Mouse (Mus musculus): ENCODE data around the gene Glp2r. TPM values are rescaled to one million over a fixed set of nuclear protein-coding genes. Genes with fewer than 3 reads are reported as not detected.

The Glp2r gene
- polyA plus RNA-seq, 1 experiment from 2014 or later = not detected

GRCm38 (mm10) chr11:67797931-67798330, 27.0 kb upstream of the Glp2r start, which contains the start of gene Dhrs7c:
Gene Dhrs7c (plus strand): TSS chr11:67798187.
- no peaks in the 10 kb centered on the region for H3K4me1 ChIP-seq (ENCODE audit: control insufficient read depth, insufficient read depth, low read length)
- H3K4me3 ChIP-seq (ENCODE audit: low read length) = no peak within 1 kb of the TSS
- H3K4me2 ChIP-seq (replicated peaks; ENCODE audit: low read depth, low read length) = no peak within 1 kb of the TSS
- no peak within 1 kb of the TSS for H3K9ac ChIP-seq (ENCODE audit: low read depth, low read length)
- 78% methylated on average over 7 of the region's 7 CpGs for WGBS
- H3K27ac ChIP-seq (ENCODE audit: low read depth, low read length) = no peak within 1 kb of the TSS
- H3K27me3 ChIP-seq (ENCODE audit: control insufficient read depth, insufficient read depth, low read length) = no peaks in the 10 kb centered on the region
- no peak for ATAC-seq (ENCODE audit: low FRiP score, low TSS enrichment)
- H3K36me3 ChIP-seq (ENCODE audit: control insufficient read depth, insufficient read depth, low read length) = no peaks in the 10 kb centered on the region
- H3K9me3 ChIP-seq (ENCODE audit: control insufficient read depth, low read length) = no peaks in the 10 kb centered on the region

GRCm38 (mm10) chr11:67790182-67790581, 19.2 kb upstream of the Glp2r start:
- Histone ChIP-seq H3K36me3 (ENCODE audit: control insufficient read depth, insufficient read depth, low read length) (no peaks in the 10 kb centered on the region), H3K4me1 (ENCODE audit: control insufficient read depth, insufficient read depth, low read length) (0 out of 2 replicates have a peak, but pooled peaks cover 3% of the 10 kb centered on the region), H3K4me2 (replicated peaks; ENCODE audit: low read depth, low read length) (no peak overlapping the region), H3K4me3 (ENCODE audit: low read length) (no peak overlapping the region), H3K9ac (ENCODE audit: low read depth, low read length) (no peak overlapping the region), H3K9me3 (ENCODE audit: control insufficient read depth, low read length) (no peaks in the 10 kb centered on the region), H3K27ac (ENCODE audit: low read depth, low read length) (no peak overlapping the region), H3K27me3 (ENCODE audit: control insufficient read depth, insufficient read depth, low read length) (no peaks in the 10 kb centered on the region)
- no peak for ATAC-seq (ENCODE audit: low FRiP score, low TSS enrichment)
- 65% methylated on average over 11 of the region's 11 CpGs for WGBS

GRCm38 (mm10) chr11:67774379-67774778, 3.4 kb upstream of the Glp2r start, which contains the start of gene Gsg1l2:
Gene Gsg1l2 (plus strand): TSS chr11:67774608.
- Histone ChIP-seq H3K27ac (ENCODE audit: low read depth, low read length) (no peak within 1 kb of the TSS), H3K36me3 (ENCODE audit: control insufficient read depth, insufficient read depth, low read length) (no peaks in the 10 kb centered on the region), H3K9ac (ENCODE audit: low read depth, low read length) (no peak within 1 kb of the TSS), H3K9me3 (ENCODE audit: control insufficient read depth, low read length) (no peaks in the 10 kb centered on the region), H3K4me3 (ENCODE audit: low read length) (no peak within 1 kb of the TSS), H3K4me1 (ENCODE audit: control insufficient read depth, insufficient read depth, low read length) (no peaks in the 10 kb centered on the region), H3K4me2 (replicated peaks; ENCODE audit: low read depth, low read length) (no peak within 1 kb of the TSS), H3K27me3 (ENCODE audit: control insufficient read depth, insufficient read depth, low read length) (no peaks in the 10 kb centered on the region)
- ATAC-seq (ENCODE audit: low FRiP score, low TSS enrichment) = no peak
- 85% methylated on average over 12 of the region's 12 CpGs for WGBS

- Histone ChIP-seq H3K9ac (ENCODE audit: low read depth, low read length) (no peak overlapping the region), H3K36me3 (ENCODE audit: control insufficient read depth, insufficient read depth, low read length) (no peaks in the 10 kb centered on the region), H3K4me2 (replicated peaks; ENCODE audit: low read depth, low read length) (no peak overlapping the region), H3K4me1 (ENCODE audit: control insufficient read depth, insufficient read depth, low read length) (no peaks in the 10 kb centered on the region), H3K27ac (ENCODE audit: low read depth, low read length) (no peak overlapping the region), H3K4me3 (ENCODE audit: low read length) (no peak overlapping the region), H3K9me3 (ENCODE audit: control insufficient read depth, low read length) (no peaks in the 10 kb centered on the region), H3K27me3 (ENCODE audit: control insufficient read depth, insufficient read depth, low read length) (no peaks in the 10 kb centered on the region)
- WGBS = 25% methylated on average over 8 of the region's 8 CpGs
- ATAC-seq (ENCODE audit: low FRiP score, low TSS enrichment) = no peak
These were observed 1.6 kb upstream of the Glp2r start for GRCm38 (mm10) chr11:67772577-67772976.

GRCm38 (mm10) chr11:67771691-67772090, 738 bp upstream of the Glp2r start:
- Histone ChIP-seq H3K4me2 (replicated peaks; ENCODE audit: low read depth, low read length) (no peak overlapping the region), H3K4me3 (ENCODE audit: low read length) (no peak overlapping the region), H3K4me1 (ENCODE audit: control insufficient read depth, insufficient read depth, low read length) (no peaks in the 10 kb centered on the region), H3K9me3 (ENCODE audit: control insufficient read depth, low read length) (no peaks in the 10 kb centered on the region), H3K27ac (ENCODE audit: low read depth, low read length) (no peak overlapping the region), H3K36me3 (ENCODE audit: control insufficient read depth, insufficient read depth, low read length) (no peaks in the 10 kb centered on the region), H3K9ac (ENCODE audit: low read depth, low read length) (no peak overlapping the region), H3K27me3 (ENCODE audit: control insufficient read depth, insufficient read depth, low read length) (no peaks in the 10 kb centered on the region)
- no peak for ATAC-seq (ENCODE audit: low FRiP score, low TSS enrichment)
- WGBS = 78% methylated on average over 2 of the region's 2 CpGs

- Histone ChIP-seq H3K4me1 (ENCODE audit: control insufficient read depth, insufficient read depth, low read length) (no peaks in the 10 kb centered on the region), H3K27me3 (ENCODE audit: control insufficient read depth, insufficient read depth, low read length) (no peaks in the 10 kb centered on the region), H3K4me3 (ENCODE audit: low read length) (no peak overlapping the region), H3K9ac (ENCODE audit: low read depth, low read length) (no peak overlapping the region), H3K4me2 (replicated peaks; ENCODE audit: low read depth, low read length) (no peak overlapping the region), H3K36me3 (ENCODE audit: control insufficient read depth, insufficient read depth, low read length) (no peaks in the 10 kb centered on the region), H3K9me3 (ENCODE audit: control insufficient read depth, low read length) (no peaks in the 10 kb centered on the region), H3K27ac (ENCODE audit: low read depth, low read length) (no peak overlapping the region)
- no peak for ATAC-seq (ENCODE audit: low FRiP score, low TSS enrichment)
- 75% methylated on average over 15 of the region's 15 CpGs for WGBS
These were observed 13.4 kb downstream of the Glp2r start for GRCm38 (mm10) chr11:67757373-67758167.

GRCm38 (mm10) chr11:67756287-67756686, 14.7 kb downstream of the Glp2r start:
- ATAC-seq (ENCODE audit: low FRiP score, low TSS enrichment) = no peak

GRCm38 (mm10) chr11:67741569-67741968, 29.4 kb downstream of the Glp2r start:
- H3K36me3 ChIP-seq (ENCODE audit: control insufficient read depth, insufficient read depth, low read length) = no peaks in the 10 kb centered on the region
- no peak overlapping the region for H3K9ac ChIP-seq (ENCODE audit: low read depth, low read length)
- no peaks in the 10 kb centered on the region for H3K4me1 ChIP-seq (ENCODE audit: control insufficient read depth, insufficient read depth, low read length)
- H3K27ac ChIP-seq (ENCODE audit: low read depth, low read length) = no peak overlapping the region
- H3K4me3 ChIP-seq (ENCODE audit: low read length) = no peak overlapping the region
- ATAC-seq (ENCODE audit: low FRiP score, low TSS enrichment) = no peak
- H3K27me3 ChIP-seq (ENCODE audit: control insufficient read depth, insufficient read depth, low read length) = no peaks in the 10 kb centered on the region
- H3K4me2 ChIP-seq (replicated peaks; ENCODE audit: low read depth, low read length) = no peak overlapping the region
- H3K9me3 ChIP-seq (ENCODE audit: control insufficient read depth, low read length) = no peaks in the 10 kb centered on the region

More at GRCm38 (mm10) chr11:67756287-67756686, 14.7 kb downstream of the Glp2r start:
- no peak overlapping the region for H3K27ac ChIP-seq (ENCODE audit: low read depth, low read length)
- no peaks in the 10 kb centered on the region for H3K27me3 ChIP-seq (ENCODE audit: control insufficient read depth, insufficient read depth, low read length)
- no peaks in the 10 kb centered on the region for H3K4me1 ChIP-seq (ENCODE audit: control insufficient read depth, insufficient read depth, low read length)
- H3K36me3 ChIP-seq (ENCODE audit: control insufficient read depth, insufficient read depth, low read length) = no peaks in the 10 kb centered on the region
- H3K4me3 ChIP-seq (ENCODE audit: low read length) = no peak overlapping the region
- H3K4me2 ChIP-seq (replicated peaks; ENCODE audit: low read depth, low read length) = no peak overlapping the region
- WGBS = 100% methylated on average over 1 of the region's 1 CpGs
- H3K9me3 ChIP-seq (ENCODE audit: control insufficient read depth, low read length) = no peaks in the 10 kb centered on the region
- H3K9ac ChIP-seq (ENCODE audit: low read depth, low read length) = no peak overlapping the region

GRCm38 (mm10) chr11:67738846-67739490, 32.0 kb downstream of the Glp2r start:
- ATAC-seq (ENCODE audit: low FRiP score, low TSS enrichment) = no peak
- no peaks in the 10 kb centered on the region for H3K4me1 ChIP-seq (ENCODE audit: control insufficient read depth, insufficient read depth, low read length)
- H3K9me3 ChIP-seq (ENCODE audit: control insufficient read depth, low read length) = no peaks in the 10 kb centered on the region
- no peaks in the 10 kb centered on the region for H3K27me3 ChIP-seq (ENCODE audit: control insufficient read depth, insufficient read depth, low read length)
- no peaks in the 10 kb centered on the region for H3K36me3 ChIP-seq (ENCODE audit: control insufficient read depth, insufficient read depth, low read length)
- WGBS = 58% methylated on average over 5 of the region's 5 CpGs
- H3K4me2 ChIP-seq (replicated peaks; ENCODE audit: low read depth, low read length) = no peak overlapping the region
- no peak overlapping the region for H3K4me3 ChIP-seq (ENCODE audit: low read length)
- H3K9ac ChIP-seq (ENCODE audit: low read depth, low read length) = no peak overlapping the region
- no peak overlapping the region for H3K27ac ChIP-seq (ENCODE audit: low read depth, low read length)

Data from kidney, embryonic 14.5 days (tissue).